Mouse (Mus musculus) leukemia stem cell, adult 10-12 weeks (primary cell): Measurements from ENCODE around the gene Psmb1. TPM values are rescaled to one million over a fixed set of nuclear protein-coding genes. Genes with fewer than 3 reads are reported as not detected.

Experiments used
- polyA plus RNA-seq: library from polyadenylated mRNA; stranded (reverse); fragments of >175 nt; gene quantifications from 2 replicates; pipeline ENCODE4 v1.2.3, GENCODE M21; 2012; ENCODE audit warnings: low replicate concordance

Gene Psmb1
- 1.6 and 15.5 TPM in 2 replicates for polyA plus RNA-seq

GRCm38 (mm10) chr17:15499656-15500394 is at the start of gene Psmb1, which contains the start of gene Tbp:
Psmb1 (minus strand) TSS chr17:15499751.
Tbp (plus strand) TSS chr17:15499888.

DNA sequence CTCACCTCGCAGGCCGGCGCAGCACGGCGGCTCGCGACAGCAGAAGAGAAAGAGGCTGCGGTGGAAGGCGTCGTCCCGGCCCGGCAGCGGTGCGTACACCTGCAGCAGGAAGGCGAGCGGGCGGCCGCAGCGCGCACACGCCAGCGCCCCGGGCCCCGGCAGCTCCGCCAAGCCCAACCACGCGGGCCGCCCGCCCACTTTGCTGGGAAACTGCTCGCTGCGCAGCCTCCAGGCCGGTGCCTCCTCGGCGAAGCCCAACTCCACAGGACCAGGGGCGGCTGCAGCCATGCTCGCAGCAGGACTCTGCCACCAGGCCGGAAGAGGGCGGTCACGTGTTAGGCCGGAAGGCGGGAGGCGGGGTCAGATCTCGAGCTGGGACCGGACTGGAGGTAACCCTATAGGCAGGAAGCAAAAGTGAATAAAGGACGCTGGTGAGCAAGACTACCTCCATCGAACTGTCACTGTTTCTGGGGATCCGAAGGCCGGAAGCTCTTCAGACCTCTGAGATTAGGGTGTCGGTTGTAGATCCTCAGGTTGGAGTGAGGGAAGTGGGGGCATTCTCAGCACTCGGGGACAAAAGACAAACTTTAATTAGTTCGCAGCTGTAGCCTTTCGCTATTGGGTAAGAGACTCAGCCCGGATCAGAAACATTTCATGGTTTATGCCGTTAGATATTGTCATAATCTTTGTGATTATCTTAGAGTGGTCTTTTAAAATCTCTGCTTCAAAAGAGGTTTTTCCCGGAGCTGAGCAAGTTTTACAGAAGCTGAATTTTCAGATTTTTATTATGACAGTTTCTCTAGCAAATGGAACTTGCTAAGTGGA is 27.6 kb upstream of the Psmb1 start, which contains the start of gene Pdcd2:
Gene Pdcd2 (minus strand): TSS at position 316 of the 825 bp plus-strand sequence.

Other genes starting within 250 kb of the Psmb1 start
- 8.4 and 10.8 TPM in 2 replicates for gene Dll1, start 122.9 kb downstream of the Psmb1 start, polyA plus RNA-seq
- 1.6 and 5.7 TPM in 2 replicates for gene Fam120b, start 103.5 kb downstream of the Psmb1 start, polyA plus RNA-seq
- gene Tbp, start 137 bp upstream of the Psmb1 start, polyA plus RNA-seq, result 4.3 and 7.3 TPM in 2 replicates
- gene Pdcd2, start 27.6 kb upstream of the Psmb1 start, polyA plus RNA-seq, result 43.4 and 96.2 TPM in 2 replicates
- gene Prdm9, start 64.6 kb upstream of the Psmb1 start, polyA plus RNA-seq, result 0.98 TPM in 1 of 2 replicates, not detected in the other
- 130 and 140 TPM in 2 replicates for gene Chd1, start 205.2 kb upstream of the Psmb1 start, polyA plus RNA-seq